Mouse (Mus musculus) thymus, adult 2 months (tissue): ENCODE measurements around the gene Gpx7. TPM values are rescaled to one million over a fixed set of nuclear protein-coding genes. Genes with fewer than 3 reads are reported as not detected.

Experiments
- DNase-seq: peaks from one replicate; pipeline ENCODE4 v3.0.0; 2021
- H3K27ac ChIP-seq: fragments of 200-500 bp; 2 replicates; pipeline ENCODE4 v1.5.1; 2012; ENCODE audit warnings: low read length, control low read depth; ENCODE audit not compliant: control insufficient read depth, insufficient read depth
- H3K27me3 ChIP-seq: fragments of 200-500 bp; 2 replicates; pipeline ENCODE4 v1.6.1; 2012; ENCODE audit warnings: mild to moderate bottlenecking, low read length, moderate library complexity, mixed read lengths; ENCODE audit not compliant: control insufficient read depth, insufficient read depth
- H3K36me3 ChIP-seq: fragments of 200-500 bp; 2 replicates; pipeline ENCODE4 v1.6.1; 2012; ENCODE audit warnings: mild to moderate bottlenecking, low read length, moderate library complexity; ENCODE audit not compliant: control insufficient read depth, insufficient read depth
- H3K4me1 ChIP-seq: fragments of 200-500 bp; replicated peaks from 2 replicates; pipeline ENCODE4 v1.6.1; 2012; ENCODE audit warnings: low read length; ENCODE audit not compliant: control insufficient read depth, insufficient read depth
- H3K4me3 ChIP-seq: fragments of 200-500 bp; 2 replicates; pipeline ENCODE4 v1.5.1; 2012; ENCODE audit warnings: mild to moderate bottlenecking, low read length, control low read depth, moderate library complexity; ENCODE audit not compliant: control insufficient read depth, insufficient read depth
- CTCF ChIP-seq: fragments of 200-500 bp; IDR thresholded peaks from 2 replicates; pipeline ENCODE4 v1.5.1; 2012; ENCODE audit warnings: mild to moderate bottlenecking, control low read depth, low read length, moderate library complexity, borderline replicate concordance; ENCODE audit not compliant: control insufficient read depth, poor library complexity, insufficient read depth; ENCODE audit errors: extremely low read depth
- POLR2A ChIP-seq: fragments of 200-500 bp; IDR thresholded peaks from 2 replicates; pipeline ENCODE4 v1.6.1; 2012; ENCODE audit warnings: mild to moderate bottlenecking, low read length, control low read depth, moderate library complexity; ENCODE audit not compliant: control insufficient read depth, poor library complexity, insufficient read depth; ENCODE audit errors: extremely low read depth
- WGBS: fragments of 180-500 bp; shearing (Covaris S2); methylation state at CpG from one replicate; pipeline ENCODE4 v1.1.7; 2018; 5-methylcytosine and 5-hydroxymethylcytosine counted together
- polyA plus RNA-seq: library from polyadenylated mRNA; depleted of rRNA; stranded (reverse); fragments of >200 nt; gene quantifications from 2 replicates; pipeline ENCODE4 v1.2.3, GENCODE M21; 2012

Gpx7 gene
- polyA plus RNA-seq, 1 experiment, result 4.7 TPM

GRCm38 (mm10) chr4:108427719-108428340 lies 21.1 kb upstream of the Gpx7 start:
- 61% methylated on average over 11 of the region's 11 CpGs for WGBS
- TF ChIP-seq CTCF (no peak), POLR2A (no peak)
- H3K27ac ChIP-seq, result no peak overlapping the region
- H3K27me3 ChIP-seq, result no peaks in the 10 kb centered on the region
- H3K36me3 ChIP-seq, result no peaks in the 10 kb centered on the region
- H3K4me3 ChIP-seq, result no peak overlapping the region
- DNase-seq, result no peak
- H3K4me1 ChIP-seq, result no peaks in the 10 kb centered on the region

DNA sequence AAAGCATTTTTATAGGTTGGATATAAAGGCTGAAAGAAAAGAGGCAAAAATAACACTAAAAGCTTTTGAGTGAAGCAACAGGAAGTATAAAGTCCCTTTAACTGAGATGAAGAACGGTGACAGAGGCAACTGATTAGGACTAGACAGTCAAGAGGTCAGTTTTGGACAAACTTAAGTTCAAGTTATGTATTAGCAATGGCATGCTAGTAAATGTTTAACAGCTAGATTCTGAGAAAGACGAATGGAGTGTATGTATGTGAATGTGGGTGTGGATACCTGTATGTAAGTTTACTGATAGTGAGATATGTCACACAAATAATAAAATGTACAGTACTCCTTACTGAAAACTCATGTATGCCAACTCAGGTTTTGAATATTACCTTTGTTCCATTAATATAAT lies 17.8 kb upstream of the Gpx7 start:
- WGBS, result 70% methylated on average over 2 of the region's 2 CpGs
- no peaks in the 10 kb centered on the region for H3K36me3 ChIP-seq

DNA sequence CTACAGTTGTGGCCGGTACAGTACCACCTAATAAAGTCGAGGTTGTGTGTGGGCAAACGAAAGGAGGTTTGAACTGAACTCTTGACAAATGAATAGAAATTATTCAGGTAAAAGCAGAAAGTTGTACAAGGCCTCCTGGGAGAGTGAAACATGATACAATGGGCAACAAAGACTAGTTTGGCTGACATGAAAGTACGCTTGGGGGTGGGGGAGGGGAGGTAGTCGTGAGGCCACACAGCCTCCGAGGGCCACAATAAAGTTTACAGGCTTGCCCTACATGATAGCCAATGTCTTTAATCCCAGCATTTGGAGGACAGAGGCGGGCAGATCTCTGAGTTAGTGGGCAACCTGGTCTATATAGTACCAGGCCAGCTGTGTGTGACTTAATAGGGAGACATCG lies 860 bp upstream of the Gpx7 start:
- Histone ChIP-seq H3K27ac (no peak overlapping the region), H3K4me3 (no peak overlapping the region), H3K36me3 (no peaks in the 10 kb centered on the region), H3K4me1 (peaks cover 4% of the 10 kb centered on the region; the same call in 1 of the 2 replicates), H3K27me3 (no peaks in the 10 kb centered on the region)
- TF ChIP-seq CTCF, result no peak
- no peak for DNase-seq
- 84% methylated on average over 8 of the region's 8 CpGs for WGBS

More for the DNA sequence above, 17.8 kb upstream of the Gpx7 start:
- H3K27me3 ChIP-seq, result no peaks in the 10 kb centered on the region
- H3K27ac ChIP-seq, result no peak overlapping the region
- H3K4me1 ChIP-seq, result no peaks in the 10 kb centered on the region
- no peak for DNase-seq
- no peak overlapping the region for H3K4me3 ChIP-seq
- no peak for TF ChIP-seq CTCF

DNA sequence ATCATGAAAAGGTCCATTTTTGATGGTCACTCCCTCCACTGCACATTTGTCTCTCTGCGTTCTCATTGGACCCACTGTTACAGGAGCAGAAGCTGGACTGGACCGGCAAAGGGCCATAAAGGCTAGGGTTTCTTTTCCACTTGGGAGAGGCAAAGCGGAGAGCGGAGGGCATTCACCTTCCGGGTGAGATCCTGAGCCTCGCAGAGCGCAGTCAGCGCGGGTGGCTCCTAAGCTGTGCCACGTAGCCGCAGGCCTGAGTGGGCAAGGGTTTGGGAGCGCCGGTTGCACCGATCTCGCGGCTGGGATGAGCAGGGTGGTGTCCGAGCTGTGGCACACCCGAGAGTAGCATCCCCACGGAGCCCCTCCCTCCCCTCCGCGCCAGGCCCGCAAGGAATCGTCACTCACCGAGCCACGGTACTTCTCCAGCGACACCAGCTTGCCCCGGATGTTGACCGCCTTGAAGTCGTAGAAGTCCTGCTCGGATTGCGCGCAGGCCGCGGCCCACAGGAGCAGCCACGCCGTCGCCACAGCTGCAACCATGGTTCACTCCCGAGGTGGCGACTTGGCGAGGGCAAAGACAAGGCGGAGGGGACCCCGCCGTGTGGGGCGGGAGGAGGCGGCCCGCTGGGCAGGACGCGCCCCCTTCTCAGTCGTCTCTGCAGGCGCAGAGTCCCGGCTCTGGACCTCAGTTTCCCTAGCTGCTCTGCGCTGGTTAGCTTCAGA lies 462 bp downstream of the Gpx7 start:
- Histone ChIP-seq H3K27ac (no peak overlapping the region), H3K27me3 (no peaks in the 10 kb centered on the region), H3K36me3 (no peaks in the 10 kb centered on the region), H3K4me3 (peak overlapping the region; percentile 38), H3K4me1 (peaks cover 4% of the 10 kb centered on the region; the same call in 1 of the 2 replicates)
- no peak for TF ChIP-seq CTCF
- no peak for TF ChIP-seq POLR2A
- 9% methylated on average over 52 of the region's 52 CpGs for WGBS
- DNase-seq, result peak; percentile 11

DNA sequence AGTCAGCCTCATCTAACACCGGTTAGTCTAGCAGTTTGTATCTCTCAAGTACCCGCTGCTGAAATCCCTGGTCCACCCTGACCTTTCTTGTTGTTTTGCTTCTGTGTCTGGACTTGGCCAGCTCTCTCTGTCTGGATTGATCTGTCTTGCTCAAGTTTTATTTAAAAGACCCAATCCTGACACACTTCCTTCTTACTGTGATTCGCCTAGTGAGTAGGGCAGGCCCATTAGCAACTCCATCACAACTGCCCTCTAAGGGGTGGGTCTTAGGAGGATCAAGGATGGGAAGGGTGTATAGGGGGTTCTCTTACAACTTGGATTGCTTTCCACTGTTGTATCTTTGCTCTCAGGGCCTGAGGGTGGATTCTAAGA lies 1.0 kb downstream of the Gpx7 start:
- TF ChIP-seq POLR2A, result no peak
- no peak for TF ChIP-seq CTCF
- Histone ChIP-seq H3K4me1 (peaks cover 4% of the 10 kb centered on the region; the same call in 1 of the 2 replicates), H3K27ac (no peak overlapping the region), H3K4me3 (no peak overlapping the region), H3K36me3 (no peaks in the 10 kb centered on the region), H3K27me3 (no peaks in the 10 kb centered on the region)
- WGBS, result 93% methylated on average over 3 of the region's 3 CpGs
- DNase-seq, result no peak

DNA sequence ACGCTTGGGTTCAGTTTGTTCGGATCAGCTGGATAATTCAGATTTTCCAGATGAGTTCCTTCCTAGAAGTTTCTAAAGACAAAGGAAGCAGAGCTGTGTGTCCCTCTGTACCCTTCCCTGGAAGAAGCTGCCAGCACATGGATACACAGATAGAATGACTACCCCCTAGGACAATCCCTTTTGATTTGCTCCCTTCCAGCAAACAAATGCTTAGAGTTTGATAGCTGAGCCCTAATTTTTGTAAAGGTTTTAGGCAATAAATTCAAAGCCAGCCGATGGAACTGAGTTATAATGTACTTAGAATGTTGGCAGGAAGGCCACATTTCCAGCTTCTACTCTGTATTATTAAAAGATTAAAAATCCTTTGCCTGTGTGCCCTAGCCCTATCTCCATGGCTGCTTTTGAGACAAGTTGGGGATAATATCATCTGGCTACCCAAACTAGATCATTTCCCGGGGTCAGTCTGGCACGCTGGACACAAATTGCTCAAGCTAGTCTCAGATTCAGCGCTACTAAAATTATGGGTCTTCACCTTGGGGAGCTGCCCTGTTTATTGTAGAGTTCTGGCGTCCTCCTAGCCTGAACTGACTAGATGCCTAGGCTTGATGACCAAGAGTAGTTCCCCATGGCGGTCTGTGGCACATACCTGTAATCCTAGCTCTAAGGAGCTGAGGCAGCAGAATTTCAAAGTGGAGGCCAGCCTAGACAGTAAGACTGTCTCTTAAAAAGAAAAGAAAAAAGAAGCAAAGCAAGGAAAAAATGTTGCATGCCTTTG lies 2.7 kb downstream of the Gpx7 start:
- TF ChIP-seq POLR2A (no peak), CTCF (no peak)
- H3K27ac ChIP-seq, result no peak overlapping the region
- H3K36me3 ChIP-seq, result no peaks in the 10 kb centered on the region
- no peaks in the 10 kb centered on the region for H3K27me3 ChIP-seq
- peaks cover 4% of the 10 kb centered on the region; the same call in 1 of the 2 replicates for H3K4me1 ChIP-seq
- WGBS, result 96% methylated on average over 8 of the region's 8 CpGs
- no peak for DNase-seq
- H3K4me3 ChIP-seq, result no peak overlapping the region
